Mouse (Mus musculus): ENCODE measurements at regions not wholly inside any gene's neighbourhood (a gene's known extent, or its start where the extent isn't known, plus 50 kb on each side); places are given as distances from the start of the nearest gene placed in this dataset.

GRCm38 (mm10) chr16:75663871-75664270, 71.2 kb downstream of the Rbm11 start:
- in situ Hi-C loops (cut with MboI, MseI), result no loop called here

GRCm38 (mm10) chr16:75667589-75667988, 74.9 kb downstream of the Rbm11 start:
- in situ Hi-C loops (cut with MboI, MseI), result no loop called here

GRCm38 (mm10) chr16:75672112-75672511, 79.5 kb downstream of the Rbm11 start:
- in situ Hi-C loops (cut with MboI, MseI), result loop anchor here in 1 of 2 experiments (5.0 to 10.0 kb wide), 2 partner anchors 455 to 1223 kb away; no protein-coding TSS in a partner anchor

GRCm38 (mm10) chr16:75675871-75676270, 83.2 kb downstream of the Rbm11 start:
- in situ Hi-C loops (cut with MboI, MseI), result loop anchor here in 1 of 2 experiments (10.0 kb wide), 1 partner anchor 1219 kb away; no protein-coding TSS in a partner anchor

- in situ Hi-C loops (cut with MboI, MseI), result loop anchor here in 1 of 2 experiments (10.0 kb wide), 1 partner anchor 1218 kb away; no protein-coding TSS in a partner anchor
These were observed 84.5 kb downstream of the Rbm11 start for GRCm38 (mm10) chr16:75677180-75677579.
